Mouse (Mus musculus) heart, adult 2 months (tissue): ENCODE results near the gene Dpp4.

ENCODE experiments used
- CTCF ChIP-seq: fragments of 200-600 bp; IDR thresholded peaks from 2 replicates; pipeline ENCODE4 v1.8.1; 2022; ENCODE audit warnings: antibody characterized with exemption, mild to moderate bottlenecking, moderate library complexity
- EP300 ChIP-seq: fragments of 200-500 bp; IDR thresholded peaks from 2 replicates; pipeline ENCODE4 v1.6.1; 2011; ENCODE audit warnings: low read depth, low read length, control low read depth; ENCODE audit not compliant: insufficient read depth
- POLR2A ChIP-seq: fragments of 200-500 bp; IDR thresholded peaks from 2 replicates; pipeline ENCODE4 v1.6.1; 2011; ENCODE audit warnings: mild to moderate bottlenecking, low read depth, low read length, control low read depth; ENCODE audit not compliant: insufficient read depth

- TF ChIP-seq CTCF (no peak), POLR2A (no peak), EP300 (no peak)
Observed at GRCm38 (mm10) chr2:62382440-62382839, 29.6 kb downstream of the Dpp4 start.
